Mouse (Mus musculus) CH12.LX (cell line): ENCODE results near the gene Epb41l3.

Experiments
- CTCF ChIP-seq, 2 experiments: IDR thresholded peaks in 1 of 2; conservative IDR thresholded peaks in 1 of 2; 2 replicates each; pipeline ENCODE4 v1.5.1; 2011 to 2012; ENCODE audit warnings: low read depth in 2 of 2, low read length in 2 of 2, improper control_type of control experiment in 1 of 2, inconsistent platforms in 1 of 2, mild to moderate bottlenecking in 1 of 2, moderate library complexity in 1 of 2
- E2F4 ChIP-seq: IDR thresholded peaks from 2 replicates; pipeline ENCODE4 v1.6.1; 2011; ENCODE audit warnings: low read depth, low read length, improper control_type of control experiment; ENCODE audit not compliant: insufficient replicate concordance
- EP300 ChIP-seq: IDR thresholded peaks from 2 replicates; pipeline ENCODE4 v1.6.1; 2011; ENCODE audit warnings: low read length, improper control_type of control experiment
- GABPA ChIP-seq: IDR thresholded peaks from 2 replicates; pipeline ENCODE4 v1.6.1; 2012; ENCODE audit warnings: low read depth, low read length, improper control_type of control experiment, inconsistent platforms; ENCODE audit not compliant: insufficient replicate concordance
- MAFK ChIP-seq: IDR thresholded peaks from 2 replicates; pipeline ENCODE4 v1.6.1; 2011; ENCODE audit warnings: low read length, improper control_type of control experiment; ENCODE audit not compliant: insufficient replicate concordance
- MAX ChIP-seq: IDR thresholded peaks from 2 replicates; pipeline ENCODE4 v1.6.1; 2011; ENCODE audit warnings: low read length, improper control_type of control experiment
- POLR2A ChIP-seq: IDR thresholded peaks from 2 replicates; pipeline ENCODE4 v1.6.1; 2011; ENCODE audit warnings: low read depth, mild to moderate bottlenecking, improper control_type of control experiment, low read length
- RAD21 ChIP-seq: IDR thresholded peaks from 2 replicates; pipeline ENCODE4 v1.6.1; 2011; ENCODE audit warnings: low read depth, mild to moderate bottlenecking, low read length, improper control_type of control experiment, moderate library complexity
- USF2 ChIP-seq: conservative IDR thresholded peaks from 2 replicates; pipeline ENCODE4 v1.6.1; 2011; ENCODE audit warnings: low read depth, low read length, improper control_type of control experiment
- ZC3H11A ChIP-seq: IDR thresholded peaks from 2 replicates; pipeline ENCODE4 v1.6.1; 2012; ENCODE audit warnings: low read depth, mild to moderate bottlenecking, inconsistent platforms, low read length, improper control_type of control experiment
- ZKSCAN1 ChIP-seq: IDR thresholded peaks from 2 replicates; pipeline ENCODE4 v1.6.1; 2012; ENCODE audit warnings: low read depth, inconsistent platforms, low read length, improper control_type of control experiment, borderline replicate concordance

- TF ChIP-seq CTCF (conservative IDR thresholded peaks at IDR 0.05 in 1 of 2, IDR thresholded peaks at IDR 0.05 in 1 of 2; ENCODE audit: low read depth in 2 of 2, low read length in 2 of 2) (no peak), MAFK (no peak), ZKSCAN1 (no peak), POLR2A (no peak), RAD21 (no peak), EP300 (no peak), GABPA (no peak), E2F4 (no peak), MAX (no peak), ZC3H11A (no peak), USF2 (no peak)
Observed at GRCm38 (mm10) chr17:69322721-69323120, 247.2 kb downstream of the Epb41l3 start.
